Mouse (Mus musculus) heart, adult 18-20 months (tissue): ENCODE results near the gene Gm765. TPM values are rescaled to one million over a fixed set of nuclear protein-coding genes. Genes with fewer than 3 reads are reported as not detected.

Source experiments
- DNase-seq, 2 experiments: peaks; one replicate each; pipeline ENCODE4 v3.0.0; 2021 to 2022; ENCODE audit warnings: mixed read lengths in 1 of 2
- long read RNA-seq, 2 experiments: library from polyadenylated mRNA; stranded (forward); transcript quantifications; one replicate each; pipeline ENCODE4 v2.0.0; 2021
- total RNA-seq, 2 experiments: library from RNA; stranded (reverse); gene quantifications; 2 replicates each; pipeline ENCODE4 v1.2.3; 2021

Gm765 gene
- not detected for total RNA-seq
- long read RNA-seq, experiment 1, partial matches to known transcripts, result 0 of 1 reads
- long read RNA-seq, experiment 1, other reads (novel, unspliced or antisense), result 1 of 1 reads
- long read RNA-seq, experiment 2, result 0 reads

GRCm38 (mm10) chr6:98342654-98343053, at the start of gene Gm765:
Gene Gm765 (minus strand): TSS chr6:98342754.
- DNase-seq, result no peak

- no peak for DNase-seq
Measured at GRCm38 (mm10) chr6:98385487-98385886, 42.9 kb upstream of the Gm765 start.

GRCm38 (mm10) chr6:98384431-98384830, 41.9 kb upstream of the Gm765 start:
- DNase-seq, result no peak

- DNase-seq, result peak; percentile 4 to 48
Measured at GRCm38 (mm10) chr6:98383411-98383810, 40.9 kb upstream of the Gm765 start.

- DNase-seq, result no peak
Measured at GRCm38 (mm10) chr6:98366199-98366598, 23.6 kb upstream of the Gm765 start.

- no peak for DNase-seq
Measured at GRCm38 (mm10) chr6:98355271-98355670, 12.7 kb upstream of the Gm765 start.

- DNase-seq, result no peak
Measured at GRCm38 (mm10) chr6:98353285-98353684, 10.7 kb upstream of the Gm765 start.

- DNase-seq, result peak in 1 of 2 experiments; percentile 6
Measured at GRCm38 (mm10) chr6:98332714-98333113, 9.8 kb downstream of the Gm765 start.

- DNase-seq, result no peak
Measured at GRCm38 (mm10) chr6:98311659-98312058, 30.9 kb downstream of the Gm765 start.

- peak; percentile 65 to 66 for DNase-seq
Measured at GRCm38 (mm10) chr6:98307647-98308046, 34.9 kb downstream of the Gm765 start.

GRCm38 (mm10) chr6:98307159-98307558, 35.4 kb downstream of the Gm765 start:
- DNase-seq, result peak; percentile 13 to 30

GRCm38 (mm10) chr6:98292064-98292463, 50.5 kb downstream of the Gm765 start:
- no peak for DNase-seq

GRCm38 (mm10) chr6:98288316-98288715, 54.2 kb downstream of the Gm765 start:
- DNase-seq, result no peak

GRCm38 (mm10) chr6:98287521-98287920, 55.0 kb downstream of the Gm765 start:
- no peak for DNase-seq

- DNase-seq, result no peak
Measured at GRCm38 (mm10) chr6:98285190-98285589, 57.4 kb downstream of the Gm765 start.

- no peak for DNase-seq
Measured at GRCm38 (mm10) chr6:98282791-98283190, 59.8 kb downstream of the Gm765 start.

- DNase-seq, result peak; percentile 22 to 76
Measured at GRCm38 (mm10) chr6:98271553-98271952, 71.0 kb downstream of the Gm765 start.

- no peak for DNase-seq
Measured at GRCm38 (mm10) chr6:98262961-98263360, 79.6 kb downstream of the Gm765 start.

- DNase-seq, result no peak
Measured at GRCm38 (mm10) chr6:98259016-98259415, 83.5 kb downstream of the Gm765 start.

- DNase-seq, result no peak
Measured at GRCm38 (mm10) chr6:98246449-98246848, 96.1 kb downstream of the Gm765 start.

- DNase-seq, result no peak
Measured at GRCm38 (mm10) chr6:98243186-98243585, 99.4 kb downstream of the Gm765 start.

GRCm38 (mm10) chr6:98240561-98241272, 101.8 kb downstream of the Gm765 start:
- no peak for DNase-seq

GRCm38 (mm10) chr6:98234097-98234496, 108.5 kb downstream of the Gm765 start:
- DNase-seq, result no peak

- no peak for DNase-seq
Measured at GRCm38 (mm10) chr6:98223923-98224322, 118.6 kb downstream of the Gm765 start.
